Mouse (Mus musculus) liver, adult 2 months (tissue): Measurements from ENCODE around the gene Tst.

Experiments
- CTCF ChIP-seq: fragments of 200-500 bp; IDR thresholded peaks from 2 replicates; pipeline ENCODE4 v1.5.1; 2011; ENCODE audit warnings: low read depth, low read length, control low read depth
- POLR2A ChIP-seq: fragments of 200-500 bp; IDR thresholded peaks from 2 replicates; pipeline ENCODE4 v1.6.1; 2011; ENCODE audit warnings: low read length, control low read depth; ENCODE audit not compliant: insufficient read depth; ENCODE audit errors: extremely low read depth

DNA sequence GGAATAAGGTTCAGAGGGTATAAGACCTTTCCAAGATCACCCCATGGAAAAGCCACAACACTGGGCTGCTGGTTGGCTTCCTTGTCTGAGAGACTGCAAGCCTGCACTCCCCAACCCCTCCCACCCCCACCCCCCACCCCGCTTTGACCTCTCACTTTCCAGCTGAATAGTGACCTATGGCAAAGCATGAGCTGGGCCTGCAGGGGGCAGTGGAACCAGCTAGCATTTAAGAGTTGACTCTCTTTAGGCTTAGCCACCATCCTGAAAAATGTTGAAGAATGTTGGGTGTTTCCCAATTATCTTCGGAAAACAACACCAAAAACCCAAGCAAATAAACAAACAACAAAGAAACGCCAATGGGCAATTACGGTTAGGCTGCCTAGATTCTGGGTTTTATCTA, 19.5 kb upstream of the Tst start:
- TF ChIP-seq CTCF (no peak), POLR2A (no peak)
